Mouse (Mus musculus): Measurements from ENCODE around the gene Immp2l.

GRCm38 (mm10) chr12:41401923-41402322 is 378.0 kb downstream of the Immp2l start:
- no peak for TF ChIP-seq GATA1 (IDR thresholded peaks at IDR 0.05; ENCODE audit: borderline replicate concordance, low read length)
- TF ChIP-seq FLI1 (IDR thresholded peaks at IDR 0.05; ENCODE audit: low read length), result no peak
